Mouse (Mus musculus) midbrain, embryonic 11.5 days (tissue): Measurements from ENCODE around the gene Ndufa13. TPM values are rescaled to one million over a fixed set of nuclear protein-coding genes. Genes with fewer than 3 reads are reported as not detected.
"Not testable (repeated sequence)": the region's sequence is repeated elsewhere in the genome, so short reads cannot be mapped to it uniquely, and the experiment has no call there.

Source experiments
- ATAC-seq: fragments of 200-750 bp; cut with Nextera tagmentation; 2 replicates; pipeline ENCODE4 v1.8.0; 2017; ENCODE audit warnings: moderate TSS enrichment, moderate library complexity; ENCODE audit not compliant: low FRiP score
- DNase-seq: peaks from one replicate; pipeline ENCODE4 v3.0.0; 2015; ENCODE audit warnings: low spot score; ENCODE audit errors: missing footprints
- H3K27ac ChIP-seq: fragments of 300-500 bp; sonication (generic); 2 replicates; pipeline ENCODE4 v1.5.1; 2014; ENCODE audit warnings: low read depth, low read length
- H3K27me3 ChIP-seq: fragments of 300-500 bp; sonication (generic); 2 replicates; pipeline ENCODE4 v1.6.1; 2014; ENCODE audit warnings: mild to moderate bottlenecking, low read length, moderate library complexity, mixed read lengths; ENCODE audit not compliant: control insufficient read depth, insufficient read depth
- H3K36me3 ChIP-seq: fragments of 300-500 bp; sonication (generic); 2 replicates; pipeline ENCODE4 v1.6.1; 2014; ENCODE audit warnings: mild to moderate bottlenecking, low read length, moderate library complexity, mixed read lengths; ENCODE audit not compliant: control insufficient read depth, insufficient read depth
- H3K4me1 ChIP-seq: fragments of 300-500 bp; sonication (generic); 2 replicates; pipeline ENCODE4 v1.6.1; 2014; ENCODE audit warnings: low read length; ENCODE audit not compliant: control insufficient read depth, insufficient read depth
- H3K4me2 ChIP-seq: fragments of 300-500 bp; sonication (generic); 2 replicates; pipeline ENCODE4 v1.6.1; 2014; ENCODE audit warnings: mild to moderate bottlenecking, moderate library complexity
- H3K4me3 ChIP-seq: fragments of 300-500 bp; sonication (generic); 2 replicates; pipeline ENCODE4 v1.5.1; 2014; ENCODE audit warnings: low read depth, low read length
- H3K9ac ChIP-seq: fragments of 300-500 bp; sonication (generic); 2 replicates; pipeline ENCODE4 v1.6.1; 2014; ENCODE audit warnings: low read length
- H3K9me3 ChIP-seq: fragments of 300-500 bp; sonication (generic); 2 replicates; pipeline ENCODE4 v1.6.1; 2016; ENCODE audit warnings: low read length; ENCODE audit not compliant: control insufficient read depth
- WGBS: fragments of 180-500 bp; shearing (Covaris S2); extraction: QIAGEN DNeasy Blood & Tissue Kit; methylation state at CpG from one replicate; pipeline ENCODE4 v1.1.7; 2014; 5-methylcytosine and 5-hydroxymethylcytosine counted together
- polyA plus RNA-seq: library from polyadenylated mRNA; unstranded; fragments of >200 nt; fragmentation: Nextera tagmentation; extraction: Ambion mirVana; gene quantifications from 2 replicates; pipeline ENCODE4 v1.2.1, GENCODE M21; 2014

Ndufa13 gene
- polyA plus RNA-seq, result 167 and 172 TPM in 2 replicates

GRCm38 (mm10) chr8:69902163-69903062, at the start of gene Ndufa13, which contains the start of the genes Tssk6 and Yjefn3:
Gene Ndufa13 (minus strand): TSS chr8:69902558.
Gene Tssk6 (plus strand): TSS chr8:69902184.
Gene Yjefn3 (minus strand): TSS chr8:69902712.
- H3K9me3 ChIP-seq, result no peaks in the 10 kb centered on the region
- H3K4me1 ChIP-seq, result peaks cover 19% of the 10 kb centered on the region
- peak within 1 kb of the TSS; percentile 57 for H3K4me2 ChIP-seq
- peak within 1 kb of the TSS; percentile 85 for H3K9ac ChIP-seq
- 4% methylated on average over 89 of the region's 89 CpGs for WGBS
- no peaks in the 10 kb centered on the region for H3K36me3 ChIP-seq
- peak within 1 kb of the TSS; percentile 76 for H3K27ac ChIP-seq
- DNase-seq, result no peak
- peak within 1 kb of the TSS; percentile 77 for H3K4me3 ChIP-seq
- no peaks in the 10 kb centered on the region for H3K27me3 ChIP-seq
- ATAC-seq, result peak; percentile 58

- H3K36me3 ChIP-seq, result no peaks in the 10 kb centered on the region
- ATAC-seq, result no peak
- WGBS, result 98% methylated on average over 2 of the region's 2 CpGs
Measured at GRCm38 (mm10) chr8:69950300-69950699, 47.9 kb upstream of the Ndufa13 start.

GRCm38 (mm10) chr8:69942495-69942894, 40.1 kb upstream of the Ndufa13 start:
- H3K9me3 ChIP-seq, H3K36me3 ChIP-seq, DNase-seq, ATAC-seq, H3K27me3 ChIP-seq, H3K9ac ChIP-seq, H3K4me3 ChIP-seq, H3K27ac ChIP-seq, H3K4me2 ChIP-seq, H3K4me1 ChIP-seq: not testable (repeated sequence)
- WGBS, result 97% methylated on average over 2 of the region's 3 CpGs

More at GRCm38 (mm10) chr8:69950300-69950699, 47.9 kb upstream of the Ndufa13 start:
- H3K9me3 ChIP-seq, result no peaks in the 10 kb centered on the region
- H3K9ac ChIP-seq, result no peak overlapping the region
- no peak overlapping the region for H3K27ac ChIP-seq
- no peaks in the 10 kb centered on the region for H3K27me3 ChIP-seq
- H3K4me2 ChIP-seq, result no peak overlapping the region
- H3K4me1 ChIP-seq, result no peaks in the 10 kb centered on the region
- H3K4me3 ChIP-seq, result no peak overlapping the region
- peak; percentile 73 for DNase-seq

GRCm38 (mm10) chr8:69940386-69940785, 38.0 kb upstream of the Ndufa13 start:
- H3K27ac ChIP-seq, result no peak overlapping the region
- WGBS, result 95% methylated on average over 2 of the region's 2 CpGs
- H3K9me3 ChIP-seq, result no peaks in the 10 kb centered on the region
- no peak overlapping the region for H3K4me2 ChIP-seq
- ATAC-seq, result no peak
- no peaks in the 10 kb centered on the region for H3K27me3 ChIP-seq
- H3K4me1 ChIP-seq, result no peaks in the 10 kb centered on the region
- H3K9ac ChIP-seq, result no peak overlapping the region
- peaks cover 4% of the 10 kb centered on the region; the same call in 1 of the 2 replicates for H3K36me3 ChIP-seq
- H3K4me3 ChIP-seq, result no peak overlapping the region
- no peak for DNase-seq

- no peaks in the 10 kb centered on the region for H3K9me3 ChIP-seq
- DNase-seq (no peak), ATAC-seq (no peak)
- no peaks in the 10 kb centered on the region for H3K27me3 ChIP-seq
- H3K4me2 ChIP-seq, result no peak overlapping the region
- peaks cover 5% of the 10 kb centered on the region; the same call in 1 of the 2 replicates for H3K36me3 ChIP-seq
- H3K4me1 ChIP-seq, result no peaks in the 10 kb centered on the region
- H3K4me3 ChIP-seq, result no peak overlapping the region
- no peak overlapping the region for H3K9ac ChIP-seq
- H3K27ac ChIP-seq, result no peak overlapping the region
- WGBS, result 52% methylated on average over 3 of the region's 3 CpGs
Measured at GRCm38 (mm10) chr8:69939633-69940032, 37.3 kb upstream of the Ndufa13 start.

- Histone ChIP-seq H3K36me3 (peaks cover 8% of the 10 kb centered on the region; the same call in 1 of the 2 replicates), H3K9ac (no peak overlapping the region), H3K27me3 (no peaks in the 10 kb centered on the region), H3K9me3 (no peaks in the 10 kb centered on the region), H3K4me2 (no peak overlapping the region), H3K4me1 (no peaks in the 10 kb centered on the region), H3K27ac (no peak overlapping the region), H3K4me3 (no peak overlapping the region)
- no peak for ATAC-seq
- WGBS, result 90% methylated on average over 6 of the region's 6 CpGs
- DNase-seq, result no peak
Measured at GRCm38 (mm10) chr8:69938245-69938982, 36.1 kb upstream of the Ndufa13 start.

- ATAC-seq, result no peak
Measured at GRCm38 (mm10) chr8:69937466-69937865, 35.1 kb upstream of the Ndufa13 start.

GRCm38 (mm10) chr8:69936050-69936794, 33.9 kb upstream of the Ndufa13 start:
- Histone ChIP-seq H3K27me3 (no peaks in the 10 kb centered on the region), H3K4me2 (no peak overlapping the region), H3K9ac (no peak overlapping the region), H3K27ac (no peak overlapping the region), H3K9me3 (no peaks in the 10 kb centered on the region), H3K4me3 (no peak overlapping the region), H3K36me3 (peaks cover 8% of the 10 kb centered on the region; the same call in 1 of the 2 replicates), H3K4me1 (no peaks in the 10 kb centered on the region)
- WGBS, result 65% methylated on average over 7 of the region's 7 CpGs
- peak; percentile 88 for DNase-seq
- peak; percentile 74 for ATAC-seq

More at GRCm38 (mm10) chr8:69937466-69937865, 35.1 kb upstream of the Ndufa13 start:
- H3K4me1 ChIP-seq, result no peaks in the 10 kb centered on the region
- 87% methylated on average over 3 of the region's 3 CpGs for WGBS
- no peaks in the 10 kb centered on the region for H3K27me3 ChIP-seq
- no peak overlapping the region for H3K4me3 ChIP-seq
- no peaks in the 10 kb centered on the region for H3K9me3 ChIP-seq
- no peak overlapping the region for H3K9ac ChIP-seq
- DNase-seq, result no peak
- H3K4me2 ChIP-seq, result no peak overlapping the region
- no peak overlapping the region for H3K27ac ChIP-seq
- peaks cover 8% of the 10 kb centered on the region; the same call in 1 of the 2 replicates for H3K36me3 ChIP-seq
